Mouse (Mus musculus) CD4-positive, CD25-positive, alpha-beta regulatory T cell, adult 2 months (primary cell): ENCODE data around the gene Rbm28.
"Not testable (repeated sequence)": the region's sequence is repeated elsewhere in the genome, so short reads cannot be mapped to it uniquely, and the experiment has no call there.

Source experiments
- DNase-seq: peaks from one replicate; pipeline ENCODE4 v3.0.0-alpha.2; 2012; ENCODE audit warnings: low read depth, low spot score

Gene Rbm28

GRCm38 (mm10) chr6:29193961-29194750 is 29.4 kb upstream of the Rbm28 start:
- DNase-seq = no peak

DNA sequence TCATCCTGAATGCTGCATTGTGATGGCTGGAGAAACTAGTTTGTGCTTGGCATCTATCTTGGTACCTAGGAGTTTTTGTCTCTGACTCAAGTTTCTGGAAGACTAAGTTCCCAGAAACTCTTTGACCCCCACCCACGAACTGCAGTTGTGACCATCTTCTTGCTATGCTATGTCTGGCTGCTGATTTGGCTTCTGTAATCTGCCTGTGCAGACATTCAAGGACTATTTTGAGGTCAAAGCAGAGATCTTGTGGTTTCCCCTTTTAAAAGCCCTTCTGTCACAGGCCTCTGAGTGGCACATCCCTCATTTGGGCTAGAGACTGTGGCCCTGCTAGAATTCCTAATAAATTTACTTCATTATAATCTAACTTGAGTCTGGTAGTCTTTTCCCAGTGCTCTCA is 23.1 kb upstream of the Rbm28 start:
- DNase-seq = no peak

- no peak for DNase-seq
Measured at GRCm38 (mm10) chr6:29179843-29180242, 15.0 kb upstream of the Rbm28 start.

GRCm38 (mm10) chr6:29178888-29179658 is 14.3 kb upstream of the Rbm28 start, which contains the start of gene Prrt4:
Gene Prrt4, minus strand, starts transcription at chr6:29179584.
- peak; percentile 42 for DNase-seq

- peak; percentile 20 for DNase-seq
Measured at GRCm38 (mm10) chr6:29177901-29178879, 13.4 kb upstream of the Rbm28 start.

DNA sequence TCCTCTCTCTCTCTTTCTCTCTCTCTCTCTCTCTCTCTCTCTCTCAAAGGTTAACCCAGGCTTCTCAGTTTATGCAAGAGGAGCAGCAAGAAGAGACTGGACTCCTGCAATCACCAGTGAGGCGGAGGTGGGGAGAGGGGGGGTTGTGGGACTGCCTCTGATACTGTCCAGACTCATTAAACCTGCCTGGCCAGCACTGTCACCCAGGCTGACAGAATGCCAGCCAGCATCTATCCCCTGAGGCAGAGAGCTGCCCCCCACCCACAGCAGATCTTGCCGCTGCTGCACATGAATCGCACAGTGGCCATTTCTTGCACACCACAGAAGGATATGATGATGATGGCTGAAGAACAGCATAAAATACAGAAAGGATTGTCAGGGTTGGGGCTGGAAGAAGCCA is 10.3 kb upstream of the Rbm28 start:
- no peak for DNase-seq

DNA sequence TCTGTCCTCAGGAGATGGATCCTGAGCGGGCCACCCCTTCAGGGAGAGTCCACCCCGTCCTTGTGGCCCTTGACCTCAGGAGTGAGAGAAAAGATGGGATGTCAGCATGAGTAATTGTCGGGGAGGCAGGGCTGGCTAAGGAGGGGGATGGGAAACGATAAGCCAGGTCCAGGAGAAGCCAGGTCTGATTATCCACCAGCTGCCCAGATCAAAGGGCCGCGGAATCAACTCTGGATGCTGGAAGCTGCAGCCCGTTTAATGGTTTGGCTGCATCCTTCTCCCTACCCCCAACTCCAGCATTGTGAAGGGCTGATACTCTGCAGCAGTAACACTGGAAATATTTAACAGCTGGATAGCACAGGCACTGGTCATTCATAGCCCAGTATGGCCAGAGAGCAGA is 9.6 kb upstream of the Rbm28 start:
- no peak for DNase-seq

GRCm38 (mm10) chr6:29170952-29171388 is 6.2 kb upstream of the Rbm28 start:
- DNase-seq = peak; percentile 84

DNA sequence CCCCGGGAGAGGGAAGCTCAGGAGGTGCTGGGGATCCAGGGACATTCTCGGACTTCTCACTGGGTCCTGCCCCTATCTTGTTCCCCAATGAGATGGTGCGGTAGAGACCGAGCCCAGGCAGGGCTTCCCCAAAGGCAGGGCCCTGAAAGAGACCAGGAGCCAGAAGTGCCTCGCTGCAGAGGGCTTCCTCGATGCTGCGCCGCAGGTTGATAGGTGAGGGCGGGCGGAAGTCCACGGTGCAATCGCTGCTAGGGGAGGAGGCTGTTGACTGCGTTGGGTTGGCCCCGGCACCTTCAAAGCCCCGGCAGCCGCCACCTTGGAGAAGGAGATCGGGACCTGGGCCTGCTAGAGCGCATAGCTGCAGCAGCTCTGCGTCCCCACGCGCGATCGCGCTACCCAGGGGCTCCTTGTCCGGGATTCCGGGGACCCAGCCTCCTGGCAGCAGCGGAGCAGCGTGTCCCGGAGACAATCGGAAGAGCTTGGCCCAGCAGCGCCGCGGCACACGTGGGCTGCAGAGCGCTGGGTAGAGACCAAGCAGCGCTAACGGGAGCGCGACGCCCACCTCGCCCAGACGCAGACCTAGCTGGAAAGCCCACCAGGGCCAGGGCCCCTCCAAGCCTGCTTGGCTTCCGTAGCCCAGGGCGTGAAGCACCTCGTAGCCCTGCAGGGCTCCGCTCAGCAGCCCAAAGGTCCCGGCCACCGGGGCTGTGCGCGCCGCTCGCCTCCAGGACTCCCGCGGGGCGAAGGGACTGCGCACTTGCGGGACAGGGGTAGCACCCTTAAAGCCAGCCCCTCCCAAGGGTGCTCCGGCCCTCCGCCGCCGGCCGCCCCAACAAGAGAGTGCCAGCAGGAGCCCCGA is 5.5 kb upstream of the Rbm28 start:
- DNase-seq = peak; percentile 87

DNA sequence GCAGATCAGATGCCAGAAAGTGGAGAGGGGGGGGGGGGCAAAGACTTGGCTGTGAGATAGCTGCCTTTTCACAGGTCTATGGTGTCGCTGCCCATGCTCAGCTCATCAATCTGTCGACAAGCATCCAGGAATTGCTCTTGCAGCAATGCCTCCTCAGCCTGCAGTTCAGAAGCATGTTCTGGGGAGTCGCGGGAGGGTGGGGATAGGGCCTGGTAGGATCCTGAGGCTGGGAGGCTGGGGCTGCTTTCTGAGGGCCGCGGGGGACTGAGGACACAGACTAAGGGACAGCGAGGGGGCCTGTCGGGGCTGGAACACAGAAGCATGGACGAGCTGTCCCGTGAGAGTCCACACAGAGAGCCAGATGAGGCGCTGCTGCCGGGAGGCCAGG is 4.9 kb upstream of the Rbm28 start:
- DNase-seq = no peak

DNA sequence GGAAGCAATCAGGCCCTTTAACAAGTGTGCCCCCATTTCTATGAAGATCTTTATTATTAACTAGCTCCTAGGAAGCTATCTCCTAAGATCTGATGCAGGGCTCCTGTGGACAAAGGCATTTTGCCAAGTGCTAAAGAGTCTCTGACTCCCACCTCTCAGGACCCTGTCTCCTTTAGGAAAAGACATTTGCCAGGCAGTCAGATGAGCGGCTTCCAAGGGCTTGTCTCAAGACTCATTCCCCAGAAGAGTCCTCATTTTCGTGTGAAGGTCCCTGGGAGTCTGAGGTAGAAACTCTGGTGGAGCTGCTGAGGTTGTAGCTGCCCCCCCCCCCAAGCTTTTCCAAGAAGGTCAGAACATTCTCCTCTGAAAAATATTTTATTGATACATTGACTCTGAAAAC is 4.1 kb upstream of the Rbm28 start:
- DNase-seq = no peak

DNA sequence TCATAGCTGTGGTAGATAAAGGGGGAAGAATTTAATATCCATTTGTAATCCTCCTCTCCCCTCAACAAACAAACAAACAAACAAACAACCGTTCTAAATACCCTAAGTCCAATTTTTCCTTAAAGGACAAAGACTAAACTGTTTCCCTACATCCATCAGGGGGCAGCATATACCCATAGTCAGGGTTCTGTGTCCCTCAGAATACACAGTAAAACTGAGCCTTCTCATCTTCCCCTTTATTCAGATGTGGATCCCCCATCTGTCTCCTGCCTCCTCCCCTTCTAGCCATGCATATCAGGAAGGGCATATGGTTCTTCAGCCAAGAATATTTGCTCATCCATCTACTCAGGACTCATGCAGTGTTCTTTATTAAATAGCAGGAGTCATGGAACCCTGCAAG is 1.4 kb upstream of the Rbm28 start:
- peak; percentile 78 for DNase-seq

GRCm38 (mm10) chr6:29161291-29161690 is 3.5 kb downstream of the Rbm28 start:
- not testable (repeated sequence) for DNase-seq

- no peak for DNase-seq
Measured at GRCm38 (mm10) chr6:29160786-29161185, 4.0 kb downstream of the Rbm28 start.

GRCm38 (mm10) chr6:29156326-29156725 is 8.5 kb downstream of the Rbm28 start:
- no peak for DNase-seq

GRCm38 (mm10) chr6:29150001-29150400 is 14.8 kb downstream of the Rbm28 start:
- DNase-seq = no peak

GRCm38 (mm10) chr6:29147407-29148010 is 17.3 kb downstream of the Rbm28 start:
- no peak for DNase-seq

DNA sequence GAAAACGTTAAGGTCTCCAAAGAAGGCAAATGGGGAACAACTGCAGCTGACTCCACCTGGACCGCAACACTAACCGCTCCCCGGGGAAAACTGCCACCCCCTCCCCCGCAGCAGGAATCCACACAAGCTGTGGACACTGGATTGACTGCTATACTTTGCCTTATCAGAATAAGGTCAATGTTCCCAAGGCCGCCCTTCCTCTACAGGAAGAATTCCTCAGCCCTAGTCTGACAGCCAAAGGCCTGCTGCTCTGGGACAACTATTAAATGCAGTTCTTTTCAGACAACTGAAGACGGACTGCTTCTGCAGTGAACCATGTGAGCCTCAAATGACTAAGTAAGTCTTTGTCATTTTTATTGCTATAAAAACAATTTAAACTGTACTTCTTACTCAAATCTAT is 18.2 kb downstream of the Rbm28 start:
- no peak for DNase-seq

- no peak for DNase-seq
Measured at GRCm38 (mm10) chr6:29145456-29146307, 19.1 kb downstream of the Rbm28 start.
